8 mouse cellular contexts compared by ENCODE assay signal in genomic region chr9:50660431-50660830, GRCm38 (mm10). TPM values are rescaled to one million over a fixed set of nuclear protein-coding genes. Genes with fewer than 3 reads are reported as not detected.
DNase-seq lines count a peak whose midpoint lies in the region; ATAC-seq and TF ChIP-seq lines count a peak whose summit lies in the region.

No protein-coding gene starts in this region.

- H3K4me3 ChIP-seq in brown adipose tissue, adult 24 weeks (ENCODE audit: insufficient read depth, low read depth, low read length) = peak overlapping the region; percentile 69
- peak overlapping the region; percentile 96 for H3K4me3 ChIP-seq in hindbrain, postnatal 0 days (ENCODE audit: low read length)
- peak overlapping the region; percentile 94 for H3K4me3 ChIP-seq in liver, embryonic 13.5 days (replicated peaks)
- H3K4me3 ChIP-seq in neural tube, embryonic 12.5 days = peak overlapping the region; percentile 92; the same call in 1 of the 2 replicates

- no peaks in the 10 kb centered on the region for H3K27me3 ChIP-seq in hindbrain, postnatal 0 days (ENCODE audit: insufficient read depth, low read length)
- no peaks in the 10 kb centered on the region for H3K27me3 ChIP-seq in liver, embryonic 13.5 days
- no peaks in the 10 kb centered on the region for H3K27me3 ChIP-seq in neural tube, embryonic 12.5 days (replicated peaks)

- no peaks in the 10 kb centered on the region for H3K4me1 ChIP-seq in brown adipose tissue, adult 24 weeks (ENCODE audit: control insufficient read depth, insufficient read depth, insufficient read length, low read length)
- peaks cover 9% of the 10 kb centered on the region; the same call in 1 of the 2 replicates for H3K4me1 ChIP-seq in hindbrain, postnatal 0 days (ENCODE audit: insufficient read depth, low read length)
- H3K4me1 ChIP-seq in liver, embryonic 13.5 days (replicated peaks) = peaks cover 27% of the 10 kb centered on the region
- peaks cover 8% of the 10 kb centered on the region for H3K4me1 ChIP-seq in neural tube, embryonic 12.5 days

- H3K9ac ChIP-seq in hindbrain, postnatal 0 days (replicated peaks; ENCODE audit: low read length) = peak overlapping the region; percentile 98; the same call in 1 of the 2 replicates
- peak overlapping the region; percentile 94 for H3K9ac ChIP-seq in liver, embryonic 13.5 days
- H3K9ac ChIP-seq in neural tube, embryonic 12.5 days = no peak overlapping the region; the same call in 1 of the 2 replicates

- peak overlapping the region; percentile 35 for H3K27ac ChIP-seq in brown adipose tissue, adult 24 weeks (replicated peaks; ENCODE audit: low read depth, low read length)
- peak overlapping the region; percentile 92; the same call in 1 of the 2 replicates for H3K27ac ChIP-seq in hindbrain, postnatal 0 days
- H3K27ac ChIP-seq in liver, embryonic 13.5 days = 0 out of 2 replicates have a peak overlapping the region, but pooled peaks have one; percentile 76
- H3K27ac ChIP-seq in neural tube, embryonic 12.5 days = no peak overlapping the region

- no peaks in the 10 kb centered on the region for H3K9me3 ChIP-seq in hindbrain, postnatal 0 days (ENCODE audit: low read length)
- H3K9me3 ChIP-seq in liver, embryonic 13.5 days (replicated peaks) = no peaks in the 10 kb centered on the region
- no peaks in the 10 kb centered on the region for H3K9me3 ChIP-seq in neural tube, embryonic 12.5 days

- ATAC-seq in hindbrain, postnatal 0 days = no peak
- no peak for ATAC-seq in liver, embryonic 13.5 days (ENCODE audit: low read depth)
- ATAC-seq in neural tube, embryonic 12.5 days (ENCODE audit: low FRiP score, low read depth) = no peak
- ATAC-seq in frontal cortex, adult (ENCODE audit: low TSS enrichment) = no peak

- TF ChIP-seq CTCF in hindbrain, postnatal 0 days (IDR thresholded peaks at IDR 0.05; ENCODE audit: low read depth) = no peak

- DNase-seq in layer of hippocampus, postnatal 10 days (ENCODE audit: low spot score in 2 of 2) = peak; percentile 13 to 26
- DNase-seq in layer of hippocampus, adult 9-10 months (ENCODE audit: low spot score) = no peak
- DNase-seq in gastrocnemius, adult 18-20 months (ENCODE audit: low spot score) = peak; percentile 31
- peak; percentile 38 for DNase-seq in hindbrain, postnatal 0 days (ENCODE audit: low spot score)
- DNase-seq in liver, embryonic 13.5 days = no peak

- peaks cover 8% of the 10 kb centered on the region; the same call in 1 of the 2 replicates for H3K36me3 ChIP-seq in hindbrain, postnatal 0 days (ENCODE audit: insufficient read depth, low read length)
- peaks cover 7% of the 10 kb centered on the region; the same call in 1 of the 2 replicates for H3K36me3 ChIP-seq in liver, embryonic 13.5 days
- peaks cover 23% of the 10 kb centered on the region for H3K36me3 ChIP-seq in neural tube, embryonic 12.5 days

- WGBS in hindbrain, postnatal 0 days = 19% methylated on average over 12 of the region's 12 CpGs
- WGBS in liver, embryonic 13.5 days (ENCODE audit: insufficient replicate concordance) = 23% methylated on average over 12 of the region's 12 CpGs
- WGBS in neural tube, embryonic 12.5 days = 23% methylated on average over 12 of the region's 12 CpGs

- peak overlapping the region; percentile 81 for H3K4me2 ChIP-seq in hindbrain, postnatal 0 days (ENCODE audit: low read depth, low read length)
- peak overlapping the region; percentile 88 for H3K4me2 ChIP-seq in liver, embryonic 13.5 days
- H3K4me2 ChIP-seq in neural tube, embryonic 12.5 days (replicated peaks) = peak overlapping the region; percentile 68

RNA-seq across cellular contexts. Expression of gene Dlat, which starts 0.9 kb away (rescaled TPM):
- 100 to 1,000 TPM; 128 to 140 TPM for total RNA-seq in layer of hippocampus, postnatal 10 days (2021)
- 497 and 703 TPM in 2 replicates for polyA plus RNA-seq in brown adipose tissue, adult 24 weeks (2012; ENCODE audit: insufficient read depth, insufficient read length, missing spikeins)
- 100 to 1,000 TPM; 175 to 192 TPM for total RNA-seq in gastrocnemius, adult 18-20 months (2021)
- total RNA-seq in hindbrain, postnatal 0 days (2014; rRNA removed) = 72.2 and 77.4 TPM in 2 replicates
- 65.1 and 69.2 TPM in 2 replicates for polyA plus RNA-seq in hindbrain, postnatal 0 days (2015; fragmentation: Nextera tagmentation; extraction: Ambion mirVana)
- 33.7 and 45.2 TPM in 2 replicates for polyA plus RNA-seq in liver, embryonic 13.5 days (2015; fragmentation: Nextera tagmentation; extraction: Ambion mirVana)
- polyA plus RNA-seq in neural tube, embryonic 12.5 days (2016; fragmentation: Nextera tagmentation; extraction: Ambion mirVana) = 46.2 and 56.0 TPM in 2 replicates

RNA-seq across cellular contexts. Expression of gene Nkapd1, which starts 43.2 kb away (rescaled TPM):
- total RNA-seq in layer of hippocampus, postnatal 10 days (2021) = 10 to 100 TPM; 24.4 to 26.4 TPM
- polyA plus RNA-seq in brown adipose tissue, adult 24 weeks (2012; ENCODE audit: insufficient read depth, insufficient read length, missing spikeins) = 7.6 and 20.6 TPM in 2 replicates
- total RNA-seq in gastrocnemius, adult 18-20 months (2021) = 10 to 100 TPM; 11.1 to 11.6 TPM
- 10.7 and 15.0 TPM in 2 replicates for total RNA-seq in hindbrain, postnatal 0 days (2014; rRNA removed)
- 20.2 and 21.2 TPM in 2 replicates for polyA plus RNA-seq in hindbrain, postnatal 0 days (2015; fragmentation: Nextera tagmentation; extraction: Ambion mirVana)
- polyA plus RNA-seq in liver, embryonic 13.5 days (2015; fragmentation: Nextera tagmentation; extraction: Ambion mirVana) = 10.4 and 11.6 TPM in 2 replicates
- polyA plus RNA-seq in neural tube, embryonic 12.5 days (2016; fragmentation: Nextera tagmentation; extraction: Ambion mirVana) = 30.2 and 30.4 TPM in 2 replicates

RNA-seq across cellular contexts. Expression of gene Pih1d2, which starts 43.3 kb away (rescaled TPM):
- 1 to 10 TPM; 1.9 to 3.1 TPM for total RNA-seq in layer of hippocampus, postnatal 10 days (2021)
- 1.0 and 2.8 TPM in 2 replicates for polyA plus RNA-seq in brown adipose tissue, adult 24 weeks (2012; ENCODE audit: insufficient read depth, insufficient read length, missing spikeins)
- under 1 TPM; 0.18 to 0.38 TPM for total RNA-seq in gastrocnemius, adult 18-20 months (2021)
- total RNA-seq in hindbrain, postnatal 0 days (2014; rRNA removed) = 1.2 and 2.6 TPM in 2 replicates
- polyA plus RNA-seq in hindbrain, postnatal 0 days (2015; fragmentation: Nextera tagmentation; extraction: Ambion mirVana) = 5.5 and 7.7 TPM in 2 replicates
- 1.8 and 2.1 TPM in 2 replicates for polyA plus RNA-seq in liver, embryonic 13.5 days (2015; fragmentation: Nextera tagmentation; extraction: Ambion mirVana)
- 5.8 and 8.5 TPM in 2 replicates for polyA plus RNA-seq in neural tube, embryonic 12.5 days (2016; fragmentation: Nextera tagmentation; extraction: Ambion mirVana)

RNA-seq across cellular contexts. Expression of gene Timm8b, which starts 56.7 kb away (rescaled TPM):
- total RNA-seq in layer of hippocampus, postnatal 10 days (2021) = 100 to 1,000 TPM; 217 to 234 TPM
- 395 and 454 TPM in 2 replicates for polyA plus RNA-seq in brown adipose tissue, adult 24 weeks (2012; ENCODE audit: insufficient read depth, insufficient read length, missing spikeins)
- total RNA-seq in gastrocnemius, adult 18-20 months (2021) = 100 to 1,000 TPM; 223 to 226 TPM
- total RNA-seq in hindbrain, postnatal 0 days (2014; rRNA removed) = 131 and 165 TPM in 2 replicates
- polyA plus RNA-seq in hindbrain, postnatal 0 days (2015; fragmentation: Nextera tagmentation; extraction: Ambion mirVana) = 442 and 445 TPM in 2 replicates
- polyA plus RNA-seq in liver, embryonic 13.5 days (2015; fragmentation: Nextera tagmentation; extraction: Ambion mirVana) = 208 and 218 TPM in 2 replicates
- polyA plus RNA-seq in neural tube, embryonic 12.5 days (2016; fragmentation: Nextera tagmentation; extraction: Ambion mirVana) = 323 and 352 TPM in 2 replicates

RNA-seq across cellular contexts. Expression of gene Sdhd, which starts 56.8 kb away (rescaled TPM):
- total RNA-seq in layer of hippocampus, postnatal 10 days (2021) = 100 to 1,000 TPM; 140 to 155 TPM
- polyA plus RNA-seq in brown adipose tissue, adult 24 weeks (2012; ENCODE audit: insufficient read depth, insufficient read length, missing spikeins) = 1,365 and 1,497 TPM in 2 replicates
- total RNA-seq in gastrocnemius, adult 18-20 months (2021) = 100 to 1,000 TPM; 300 to 329 TPM
- total RNA-seq in hindbrain, postnatal 0 days (2014; rRNA removed) = 217 and 251 TPM in 2 replicates
- polyA plus RNA-seq in hindbrain, postnatal 0 days (2015; fragmentation: Nextera tagmentation; extraction: Ambion mirVana) = 355 and 363 TPM in 2 replicates
- 350 and 370 TPM in 2 replicates for polyA plus RNA-seq in liver, embryonic 13.5 days (2015; fragmentation: Nextera tagmentation; extraction: Ambion mirVana)
- 213 and 215 TPM in 2 replicates for polyA plus RNA-seq in neural tube, embryonic 12.5 days (2016; fragmentation: Nextera tagmentation; extraction: Ambion mirVana)

Comparison
In these comparisons a context has a peak if more than half of its experiments do, and no peak if none do; other contexts are left out.
1. DNase-seq: peak in layer of hippocampus, postnatal 10 days (2 of 2), gastrocnemius, adult 18-20 months (single experiment) and hindbrain, postnatal 0 days (single experiment); none in layer of hippocampus, adult 9-10 months (single experiment) and liver, embryonic 13.5 days (single experiment).
2. Peak in every context shown above with its lines, with median percentiles within 50 percentile points of each other: H3K4me3 ChIP-seq and H3K4me2 ChIP-seq.